Mouse (Mus musculus) spleen, adult 2 months (tissue): ENCODE data around the gene Pip4p1.

ENCODE experiments used
- CTCF ChIP-seq: fragments of 200-500 bp; IDR thresholded peaks from 2 replicates; pipeline ENCODE4 v1.5.1; 2011; ENCODE audit warnings: mild to moderate bottlenecking, inconsistent platforms; ENCODE audit not compliant: insufficient read depth, insufficient read length, insufficient replicate concordance; ENCODE audit errors: extremely low read depth
- POLR2A ChIP-seq: fragments of 200-500 bp; IDR thresholded peaks from 2 replicates; pipeline ENCODE4 v1.6.1; 2011; ENCODE audit warnings: low read depth, low read length, inconsistent platforms

DNA sequence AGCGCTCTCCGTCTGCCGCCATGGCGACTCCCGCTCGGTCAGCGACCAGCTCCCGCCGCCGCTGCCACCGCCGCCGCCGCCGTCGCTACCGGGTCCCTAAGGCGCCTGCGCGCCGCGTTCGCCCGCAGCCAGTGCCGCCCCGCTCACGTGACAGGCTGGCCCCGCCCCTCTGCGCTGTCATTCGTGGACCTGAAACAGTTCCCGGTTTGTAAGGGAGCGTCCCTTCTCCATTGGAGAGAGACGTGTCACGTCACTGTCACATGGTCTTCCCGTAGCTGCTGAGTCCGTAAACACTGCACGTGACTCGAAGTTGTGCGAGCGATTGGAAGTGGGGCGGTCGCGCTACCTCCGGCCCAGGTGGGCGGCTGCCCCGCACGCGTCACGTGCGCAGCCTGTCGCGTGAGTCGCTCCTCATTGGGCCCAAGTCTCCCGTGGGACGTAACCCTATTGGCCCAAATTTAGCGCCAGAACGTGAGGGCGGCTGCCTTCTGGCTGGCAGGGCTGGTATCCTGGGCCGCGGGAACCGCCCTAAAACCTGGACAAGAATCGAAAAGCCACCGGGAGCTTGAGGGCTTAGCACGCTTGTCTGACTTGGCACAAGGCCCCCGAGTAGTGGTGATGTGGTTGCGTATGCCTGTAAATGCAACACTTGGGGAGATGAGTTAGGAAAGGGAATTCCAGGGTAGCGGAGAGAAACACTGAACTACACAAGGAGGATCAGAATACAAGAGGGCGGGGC is at the start of gene Pip4p1, which contains the start of gene Pnp:
- no peak for TF ChIP-seq CTCF
- TF ChIP-seq POLR2A: peak; percentile 46
